Mouse (Mus musculus): ENCODE results near the gene Cldn6. TPM values are rescaled to one million over a fixed set of nuclear protein-coding genes. Genes with fewer than 3 reads are reported as not detected.

Cldn6 gene
- total and polyA plus RNA-seq, 3 experiments, result not detected

DNA sequence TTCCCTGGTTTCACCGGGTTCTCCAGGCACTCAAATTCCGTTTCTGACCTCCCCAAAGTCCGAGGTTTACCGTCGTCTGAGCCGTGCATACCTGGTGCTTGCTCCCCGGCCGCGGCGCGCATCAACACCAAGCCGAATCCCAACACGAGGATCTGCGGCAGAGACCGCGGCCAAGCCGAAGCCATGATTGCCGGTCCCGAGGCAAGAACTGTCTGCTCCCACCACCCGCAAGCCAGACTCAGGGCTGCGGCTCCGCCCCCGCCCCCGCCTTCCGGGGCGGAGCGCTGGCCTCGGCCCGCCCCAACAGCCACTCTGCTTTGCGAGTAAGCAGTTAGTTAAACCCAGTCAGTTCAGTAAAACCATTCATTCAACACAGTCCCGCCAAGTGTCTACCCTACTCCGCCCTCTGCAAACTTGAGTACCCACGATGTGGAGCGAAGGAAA, 1.8 kb upstream of the Cldn6 start, which contains the start of gene Tnfrsf12a:
TSS of gene Tnfrsf12a (minus strand) at position 233 of the 444 bp plus-strand sequence.
- in situ Hi-C loops (cut with MboI; ENCODE audit: low pct_ligation_motif_present, low pct_unique_long_range_greater_than_20kb, low sequenced_read_pairs), result loop anchor here (10.0 kb wide), 1 partner anchor 48 kb away; the partner anchor contains the start of genes 1520401A03Rik and Pkmyt1
- Histone ChIP-seq H3K36me3 (replicated peaks in 1 of 2; ENCODE audit: control insufficient read depth in 1 of 2, insufficient read depth in 1 of 2, low read length in 1 of 2) (no peaks in the 10 kb centered on the region), H3K27me3 (replicated peaks) (peaks cover 54% of the 10 kb centered on the region), H3K27ac (ENCODE audit: insufficient read depth, low read depth) (no peak within 1 kb of the TSS), H3K4me1 (ENCODE audit: control insufficient read depth in 1 of 2, insufficient read depth in 2 of 2) (peaks cover 14 to 42% of the 10 kb centered on the region in 2 experiments), H3K9me3 (replicated peaks; ENCODE audit: low read length) (no peaks in the 10 kb centered on the region), H3K79me2 (replicated peaks; ENCODE audit: control insufficient read depth, extremely low read depth, insufficient read depth, poor library complexity, severe bottlenecking) (no peaks in the 10 kb centered on the region), H3K4me3 (replicated peaks in 1 of 3; ENCODE audit: low read depth in 2 of 3, low read length in 2 of 3, poor library complexity in 1 of 3) (peak within 1 kb of the TSS; percentile 51 to 73 (median 66)), H3K9ac (ENCODE audit: insufficient read depth, low read depth) (peak within 1 kb of the TSS; percentile 39), H3K4me2 (ENCODE audit: insufficient read depth, low read depth, poor library complexity, severe bottlenecking) (peak within 1 kb of the TSS; percentile 69)
- TF ChIP-seq TCF12 (IDR thresholded peaks at IDR 0.05; ENCODE audit: low read depth, low read length) (peak; percentile 84), TBP (conservative IDR thresholded peaks at IDR 0.05; ENCODE audit: low read depth, low read length) (peak; percentile 67; the same call in 1 of the 2 replicates), ETS1 (conservative IDR thresholded peaks at IDR 0.05; ENCODE audit: low read depth, low read length) (no peak), ZMIZ1 (IDR thresholded peaks at IDR 0.05; ENCODE audit: low read depth, low read length) (peak; percentile 88; the same call in 1 of the 2 replicates), JUND (conservative IDR thresholded peaks at IDR 0.05; ENCODE audit: low read depth, low read length) (no peak), ELF1 (IDR thresholded peaks at IDR 0.05; ENCODE audit: low read depth, low read length) (peak; percentile 64; the same call in 1 of the 2 replicates), POLR2A (IDR thresholded peaks at IDR 0.05; ENCODE audit: low read depth, low read length) (peak; percentile 92), E2F4 (IDR thresholded peaks at IDR 0.05; ENCODE audit: insufficient replicate concordance, low read depth, low read length) (0 out of 2 replicates have a peak, but pooled peaks have one; percentile 34), MXI1 (IDR thresholded peaks at IDR 0.05; ENCODE audit: low read depth, low read length) (peak; percentile 36; the same call in 1 of the 2 replicates), NELFE (IDR thresholded peaks at IDR 0.05; ENCODE audit: low read depth, low read length) (peak; percentile 79), MYC (IDR thresholded peaks at IDR 0.05; ENCODE audit: low read depth, low read length) (no peak)
- dilution Hi-C loops (cut with MboI; ENCODE audit: extremely low pct_ligation_motif_present, extremely low pct_unique_long_range_greater_than_20kb, low sequenced_read_pairs), result no loop called here
- DNase-seq (ENCODE audit: extremely low read depth), result peak; percentile 76

DNA sequence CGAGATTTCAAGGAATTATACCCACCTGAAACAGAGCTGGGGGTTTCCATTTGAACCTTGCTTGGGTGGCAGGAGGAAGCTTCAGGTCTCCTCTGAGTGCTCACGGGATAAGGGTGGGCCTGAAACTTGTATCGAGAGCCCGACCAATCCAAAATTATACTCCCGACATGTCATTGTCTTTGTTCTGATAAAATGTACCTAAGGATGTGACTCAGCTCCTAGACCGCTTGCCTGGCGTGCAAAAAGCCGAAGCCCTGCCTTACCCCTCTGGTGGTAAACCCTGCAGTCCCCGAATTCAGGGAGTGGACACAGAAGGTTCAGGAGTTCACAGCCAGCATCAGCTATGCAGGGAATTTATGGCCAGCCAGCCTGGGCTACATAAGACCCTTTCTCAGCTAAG, 1.3 kb downstream of the Cldn6 start:
- DNase-seq (ENCODE audit: extremely low read depth), result no peak
- H3K4me1 ChIP-seq (ENCODE audit: control insufficient read depth in 1 of 2, insufficient read depth in 2 of 2), result peaks cover 18 to 35% of the 10 kb centered on the region in 2 experiments
- TF ChIP-seq ETS1 (conservative IDR thresholded peaks at IDR 0.05; ENCODE audit: low read depth, low read length), result no peak
- peaks cover 85% of the 10 kb centered on the region for H3K27me3 ChIP-seq (replicated peaks)
- H3K4me3 ChIP-seq (replicated peaks in 1 of 3; ENCODE audit: low read depth in 2 of 3, low read length in 2 of 3, poor library complexity in 1 of 3), result no peak overlapping the region
- no peaks in the 10 kb centered on the region for H3K79me2 ChIP-seq (replicated peaks; ENCODE audit: control insufficient read depth, extremely low read depth, insufficient read depth, poor library complexity, severe bottlenecking)
- H3K9ac ChIP-seq (ENCODE audit: insufficient read depth, low read depth), result no peak overlapping the region
- no peak overlapping the region for H3K4me2 ChIP-seq (ENCODE audit: insufficient read depth, low read depth, poor library complexity, severe bottlenecking)
- no peaks in the 10 kb centered on the region for H3K36me3 ChIP-seq (replicated peaks in 1 of 2; ENCODE audit: control insufficient read depth in 1 of 2, insufficient read depth in 1 of 2, low read length in 1 of 2)
- dilution Hi-C loops (cut with MboI; ENCODE audit: extremely low pct_ligation_motif_present, extremely low pct_unique_long_range_greater_than_20kb, low sequenced_read_pairs) (no loop called here), in situ Hi-C loops (cut with MboI; ENCODE audit: low pct_ligation_motif_present, low pct_unique_long_range_greater_than_20kb, low sequenced_read_pairs) (no loop called here)
- H3K9me3 ChIP-seq (replicated peaks; ENCODE audit: low read length), result no peaks in the 10 kb centered on the region
- H3K27ac ChIP-seq (ENCODE audit: insufficient read depth, low read depth), result no peak overlapping the region

DNA sequence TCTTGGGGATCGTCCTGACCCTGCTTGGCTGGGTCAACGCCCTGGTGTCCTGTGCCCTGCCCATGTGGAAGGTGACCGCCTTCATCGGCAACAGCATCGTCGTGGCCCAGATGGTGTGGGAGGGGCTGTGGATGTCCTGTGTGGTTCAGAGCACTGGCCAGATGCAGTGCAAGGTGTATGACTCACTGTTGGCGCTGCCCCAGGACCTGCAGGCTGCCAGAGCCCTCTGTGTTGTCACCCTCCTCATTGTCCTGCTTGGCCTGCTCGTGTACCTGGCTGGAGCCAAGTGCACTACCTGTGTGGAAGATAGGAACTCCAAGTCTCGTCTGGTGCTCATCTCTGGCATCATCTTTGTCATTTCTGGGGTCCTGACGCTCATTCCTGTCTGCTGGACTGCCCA, 2.0 kb downstream of the Cldn6 start:
- Histone ChIP-seq H3K27ac (ENCODE audit: insufficient read depth, low read depth) (no peak overlapping the region), H3K36me3 (replicated peaks in 1 of 2; ENCODE audit: control insufficient read depth in 1 of 2, insufficient read depth in 1 of 2, low read length in 1 of 2) (no peaks in the 10 kb centered on the region), H3K9me3 (replicated peaks; ENCODE audit: low read length) (no peaks in the 10 kb centered on the region), H3K27me3 (replicated peaks) (peaks cover 90% of the 10 kb centered on the region), H3K4me2 (ENCODE audit: insufficient read depth, low read depth, poor library complexity, severe bottlenecking) (no peak overlapping the region), H3K4me3 (replicated peaks in 1 of 3; ENCODE audit: low read depth in 2 of 3, low read length in 2 of 3, poor library complexity in 1 of 3) (no peak overlapping the region), H3K4me1 (ENCODE audit: control insufficient read depth in 1 of 2, insufficient read depth in 2 of 2) (peaks cover 18 to 28% of the 10 kb centered on the region in 2 experiments), H3K9ac (ENCODE audit: insufficient read depth, low read depth) (no peak overlapping the region), H3K79me2 (replicated peaks; ENCODE audit: control insufficient read depth, extremely low read depth, insufficient read depth, poor library complexity, severe bottlenecking) (no peaks in the 10 kb centered on the region)
- dilution Hi-C loops (cut with MboI; ENCODE audit: extremely low pct_ligation_motif_present, extremely low pct_unique_long_range_greater_than_20kb, low sequenced_read_pairs), result no loop called here
- in situ Hi-C loops (cut with MboI; ENCODE audit: low pct_ligation_motif_present, low pct_unique_long_range_greater_than_20kb, low sequenced_read_pairs), result no loop called here
- no peak for DNase-seq (ENCODE audit: extremely low read depth)
- TF ChIP-seq TCF12 (IDR thresholded peaks at IDR 0.05; ENCODE audit: low read depth, low read length), result no peak
- TF ChIP-seq MAZ (IDR thresholded peaks at IDR 0.05; ENCODE audit: low read depth, low read length), result no peak
- no peak for TF ChIP-seq E2F4 (IDR thresholded peaks at IDR 0.05; ENCODE audit: insufficient replicate concordance, low read depth, low read length)
- no peak for TF ChIP-seq MEF2A (IDR thresholded peaks at IDR 0.05; ENCODE audit: borderline replicate concordance, low read depth, low read length)
- TF ChIP-seq ZKSCAN1 (IDR thresholded peaks at IDR 0.05; ENCODE audit: borderline replicate concordance, low read depth, low read length), result no peak
- TF ChIP-seq CHD2 (IDR thresholded peaks at IDR 0.05; ENCODE audit: low read length), result no peak
- no peak for TF ChIP-seq GABPA (IDR thresholded peaks at IDR 0.05; ENCODE audit: insufficient replicate concordance, low read depth, low read length)
- TF ChIP-seq IRF4 (IDR thresholded peaks at IDR 0.05; ENCODE audit: low read depth, low read length), result no peak
- TF ChIP-seq USF1 (IDR thresholded peaks at IDR 0.05; ENCODE audit: low read depth, low read length), result no peak
- TF ChIP-seq ZNF384 (IDR thresholded peaks at IDR 0.05; ENCODE audit: low read depth, low read length), result no peak
- TF ChIP-seq MAX (IDR thresholded peaks at IDR 0.05; ENCODE audit: low read length), result no peak
- no peak for TF ChIP-seq HCFC1 (IDR thresholded peaks at IDR 0.05; ENCODE audit: low read depth, low read length)
- no peak for TF ChIP-seq NRF1 (IDR thresholded peaks at IDR 0.05; ENCODE audit: low read depth, low read length)
- TF ChIP-seq NELFE (IDR thresholded peaks at IDR 0.05; ENCODE audit: low read depth, low read length), result no peak
- no peak for TF ChIP-seq SMC3 (IDR thresholded peaks at IDR 0.05; ENCODE audit: low read depth, low read length)
- TF ChIP-seq RCOR1 (conservative IDR thresholded peaks at IDR 0.05; ENCODE audit: low read depth, low read length), result no peak
- TF ChIP-seq MXI1 (IDR thresholded peaks at IDR 0.05; ENCODE audit: low read depth, low read length), result no peak
- TF ChIP-seq POLR2AphosphoS2 (IDR thresholded peaks at IDR 0.05; ENCODE audit: low read depth, low read length), result no peak
